Mouse (Mus musculus) heart, embryonic 12.5 days (tissue): ENCODE results near the gene Tmem176a. TPM values are rescaled to one million over a fixed set of nuclear protein-coding genes. Genes with fewer than 3 reads are reported as not detected.
"Not testable (repeated sequence)": the region's sequence is repeated elsewhere in the genome, so short reads cannot be mapped to it uniquely, and the experiment has no call there.

Experiments
- ATAC-seq: fragments of 200-750 bp; cut with Nextera tagmentation; 2 replicates; pipeline ENCODE4 v1.8.0; 2017; ENCODE audit warnings: moderate TSS enrichment, moderate library complexity; ENCODE audit not compliant: insufficient number of reproducible peaks, low FRiP score
- H3K27ac ChIP-seq: fragments of 300-500 bp; sonication (generic); 2 replicates; pipeline ENCODE4 v1.5.1; 2016; ENCODE audit warnings: mild to moderate bottlenecking, moderate library complexity; ENCODE audit not compliant: poor library complexity, severe bottlenecking
- H3K27me3 ChIP-seq: fragments of 300-500 bp; sonication (generic); replicated peaks from 2 replicates; pipeline ENCODE4 v1.6.1; 2016; ENCODE audit warnings: mild to moderate bottlenecking, moderate library complexity
- H3K36me3 ChIP-seq: fragments of 300-500 bp; sonication (generic); 2 replicates; pipeline ENCODE4 v1.6.1; 2016; ENCODE audit warnings: mild to moderate bottlenecking, moderate library complexity
- H3K4me1 ChIP-seq: fragments of 300-500 bp; sonication (generic); replicated peaks from 2 replicates; pipeline ENCODE4 v1.6.1; 2016; ENCODE audit warnings: mild to moderate bottlenecking
- H3K4me2 ChIP-seq: fragments of 300-500 bp; sonication (generic); 2 replicates; pipeline ENCODE4 v1.6.1; 2016; ENCODE audit warnings: mild to moderate bottlenecking, moderate library complexity
- H3K4me3 ChIP-seq: fragments of 300-500 bp; sonication (generic); 2 replicates; pipeline ENCODE4 v1.5.1; 2016; ENCODE audit warnings: mild to moderate bottlenecking
- H3K9ac ChIP-seq: fragments of 300-500 bp; sonication (generic); 2 replicates; pipeline ENCODE4 v1.6.1; 2016; ENCODE audit warnings: mild to moderate bottlenecking, moderate library complexity
- H3K9me3 ChIP-seq: fragments of 300-500 bp; sonication (generic); replicated peaks from 2 replicates; pipeline ENCODE4 v1.6.1; 2016; ENCODE audit warnings: mild to moderate bottlenecking, moderate library complexity
- WGBS: fragments of 180-500 bp; shearing (Covaris S2); methylation state at CpG from one replicate; pipeline ENCODE4 v1.1.7; 2016; 5-methylcytosine and 5-hydroxymethylcytosine counted together
- polyA plus RNA-seq: library from polyadenylated mRNA; unstranded; fragments of >200 nt; fragmentation: Nextera tagmentation; extraction: Ambion mirVana; gene quantifications from 2 replicates; pipeline ENCODE4 v1.2.1, GENCODE M21; 2016

Gene Tmem176a
- polyA plus RNA-seq, 1 experiment from 2014 or later = 80.3 TPM

DNA sequence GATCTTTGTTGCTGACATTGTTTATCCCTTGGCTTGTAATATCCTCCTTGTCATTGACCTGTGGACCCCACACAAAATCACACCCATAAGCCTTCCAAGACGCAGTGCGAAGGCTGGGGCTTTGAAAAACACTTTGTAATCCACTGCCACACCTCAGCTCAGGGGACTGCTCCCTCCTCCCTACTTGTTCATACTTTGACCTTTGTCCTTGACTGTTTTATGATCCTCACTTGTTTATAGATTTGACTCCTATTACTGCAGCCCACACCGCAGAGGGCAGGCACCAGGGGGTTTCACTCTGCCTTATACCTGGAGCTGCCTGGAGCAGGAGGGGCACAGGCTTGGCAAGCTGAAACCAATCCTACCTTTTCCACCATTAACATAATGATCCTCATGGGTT, 24.0 kb downstream of the Tmem176a start:
- ATAC-seq = no peak
- Histone ChIP-seq H3K36me3 (no peaks in the 10 kb centered on the region), H3K4me1 (peaks cover 5% of the 10 kb centered on the region; the same call in 1 of the 2 replicates), H3K9ac (no peak overlapping the region), H3K4me3 (no peak overlapping the region), H3K27ac (no peak overlapping the region), H3K9me3 (no peaks in the 10 kb centered on the region), H3K27me3 (no peaks in the 10 kb centered on the region), H3K4me2 (no peak overlapping the region)
- 71% methylated on average over 3 of the region's 3 CpGs for WGBS

- Histone ChIP-seq H3K4me1 (peaks cover 4% of the 10 kb centered on the region; the same call in 1 of the 2 replicates), H3K27me3 (no peaks in the 10 kb centered on the region), H3K9ac (no peak overlapping the region), H3K9me3 (no peaks in the 10 kb centered on the region), H3K4me3 (no peak overlapping the region), H3K4me2 (no peak overlapping the region), H3K36me3 (no peaks in the 10 kb centered on the region), H3K27ac (no peak overlapping the region)
- WGBS = 83% methylated on average over 1 of the region's 1 CpGs
- no peak for ATAC-seq
These were observed 24.5 kb downstream of the Tmem176a start for GRCm38 (mm10) chr6:48865152-48865745.

- H3K9ac ChIP-seq, H3K4me2 ChIP-seq, H3K36me3 ChIP-seq, ATAC-seq, H3K27ac ChIP-seq, H3K27me3 ChIP-seq, H3K4me3 ChIP-seq, H3K9me3 ChIP-seq, H3K4me1 ChIP-seq: not testable (repeated sequence)
- WGBS = 25% methylated on average over 1 of the region's 1 CpGs
These were observed 25.7 kb downstream of the Tmem176a start for GRCm38 (mm10) chr6:48866355-48866950.

- Histone ChIP-seq H3K27me3 (no peaks in the 10 kb centered on the region), H3K9ac (no peak overlapping the region), H3K9me3 (no peaks in the 10 kb centered on the region), H3K4me1 (no peaks in the 10 kb centered on the region; the same call in 1 of the 2 replicates), H3K4me3 (no peak overlapping the region), H3K36me3 (no peaks in the 10 kb centered on the region), H3K4me2 (no peak overlapping the region), H3K27ac (no peak overlapping the region)
- WGBS = 57% methylated on average over 4 of the region's 4 CpGs
- no peak for ATAC-seq
These were observed 26.4 kb downstream of the Tmem176a start for GRCm38 (mm10) chr6:48867158-48867557.

GRCm38 (mm10) chr6:48869774-48870173, 29.1 kb downstream of the Tmem176a start:
- no peak overlapping the region for H3K9ac ChIP-seq
- H3K27ac ChIP-seq = no peak overlapping the region
- H3K27me3 ChIP-seq = no peaks in the 10 kb centered on the region
- H3K36me3 ChIP-seq = no peaks in the 10 kb centered on the region
- H3K4me3 ChIP-seq = no peak overlapping the region
- no peak overlapping the region for H3K4me2 ChIP-seq
- ATAC-seq = no peak
- no peaks in the 10 kb centered on the region for H3K9me3 ChIP-seq
- no peaks in the 10 kb centered on the region for H3K4me1 ChIP-seq
- 58% methylated on average over 2 of the region's 2 CpGs for WGBS

DNA sequence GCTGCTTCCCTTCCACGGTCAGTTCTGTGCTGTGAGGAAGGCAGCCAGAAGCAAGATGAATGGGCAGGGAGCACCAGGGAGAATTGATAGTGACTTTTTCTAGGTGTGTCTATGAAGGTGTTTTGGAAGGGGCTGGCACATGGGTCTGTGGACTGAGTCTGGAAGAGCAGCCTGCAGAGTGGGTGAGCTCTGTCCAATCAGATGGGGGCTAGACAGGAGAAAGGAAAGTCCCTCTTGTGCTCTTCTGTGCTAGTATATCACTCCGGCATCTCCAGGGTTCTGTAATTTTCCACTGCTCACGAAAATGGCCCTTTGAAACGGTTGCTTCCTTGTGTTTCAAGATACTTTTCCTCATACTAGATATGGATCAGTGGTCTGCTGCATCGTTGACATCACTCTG, 31.9 kb downstream of the Tmem176a start, which contains the start of gene Aoc1:
TSS of gene Aoc1 (plus strand) at position 301 of the 400 bp plus-strand sequence.
- Histone ChIP-seq H3K4me2 (no peak within 1 kb of the TSS), H3K27ac (no peak within 1 kb of the TSS), H3K36me3 (no peaks in the 10 kb centered on the region), H3K4me1 (no peaks in the 10 kb centered on the region), H3K9ac (no peak within 1 kb of the TSS), H3K27me3 (no peaks in the 10 kb centered on the region), H3K9me3 (no peaks in the 10 kb centered on the region), H3K4me3 (no peak within 1 kb of the TSS)
- WGBS = 67% methylated on average over 5 of the region's 5 CpGs
- no peak for ATAC-seq

DNA sequence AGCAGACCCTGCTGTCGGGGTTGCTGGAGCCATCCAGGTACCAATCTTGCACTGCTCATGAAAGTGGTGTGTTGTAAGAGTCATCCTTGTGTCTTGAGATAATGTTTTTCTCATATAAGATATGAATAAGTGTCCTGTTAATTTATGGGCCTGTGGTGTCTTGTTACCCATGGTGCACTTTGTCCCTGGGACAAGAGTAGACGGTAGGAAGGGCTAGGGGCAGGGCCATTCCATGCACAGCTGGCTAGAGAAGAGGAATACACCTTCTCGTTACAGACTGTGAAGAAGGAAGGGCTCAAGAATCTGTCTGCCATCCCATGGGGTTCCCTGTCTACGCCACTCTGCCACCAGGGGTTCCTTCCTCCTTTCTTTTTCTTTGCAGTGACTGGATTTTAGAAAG, 33.9 kb downstream of the Tmem176a start:
- Histone ChIP-seq H3K27me3 (no peaks in the 10 kb centered on the region), H3K9me3 (no peaks in the 10 kb centered on the region), H3K4me1 (no peaks in the 10 kb centered on the region), H3K4me3 (no peak overlapping the region), H3K36me3 (no peaks in the 10 kb centered on the region), H3K27ac (no peak overlapping the region), H3K4me2 (no peak overlapping the region), H3K9ac (no peak overlapping the region)
- 68% methylated on average over 4 of the region's 4 CpGs for WGBS
- no peak for ATAC-seq

DNA sequence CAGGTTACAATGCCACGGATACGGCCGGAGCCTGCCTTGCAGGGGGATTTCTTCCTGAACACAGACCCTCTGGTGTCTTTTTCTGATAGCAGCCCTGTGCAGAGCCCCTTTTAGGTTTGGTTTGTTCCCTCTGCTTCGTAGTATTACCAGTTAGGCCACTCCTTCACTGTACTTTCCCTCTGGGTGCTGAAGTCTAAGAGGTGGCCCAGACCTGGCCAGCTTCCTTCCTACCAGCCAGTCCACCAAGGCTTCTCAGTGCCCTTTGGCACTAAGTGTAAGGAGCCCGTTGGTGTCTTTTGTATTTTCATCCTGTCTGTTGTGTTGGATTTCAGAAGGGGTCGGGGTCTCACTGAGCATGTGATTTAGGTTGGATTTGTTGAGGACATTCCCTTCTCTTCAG, 34.8 kb downstream of the Tmem176a start:
- Histone ChIP-seq H3K27me3 (no peaks in the 10 kb centered on the region), H3K27ac (no peak overlapping the region), H3K4me2 (no peak overlapping the region), H3K9me3 (no peaks in the 10 kb centered on the region), H3K4me3 (no peak overlapping the region), H3K36me3 (no peaks in the 10 kb centered on the region), H3K9ac (no peak overlapping the region), H3K4me1 (no peaks in the 10 kb centered on the region)
- ATAC-seq = no peak
- WGBS = 69% methylated on average over 6 of the region's 6 CpGs

GRCm38 (mm10) chr6:48876510-48877135, 35.9 kb downstream of the Tmem176a start:
- Histone ChIP-seq H3K4me3 (no peak overlapping the region), H3K9me3 (no peaks in the 10 kb centered on the region), H3K4me1 (no peaks in the 10 kb centered on the region), H3K36me3 (no peaks in the 10 kb centered on the region), H3K27ac (no peak overlapping the region), H3K9ac (no peak overlapping the region), H3K27me3 (no peaks in the 10 kb centered on the region), H3K4me2 (no peak overlapping the region)
- 77% methylated on average over 5 of the region's 5 CpGs for WGBS
- no peak for ATAC-seq

DNA sequence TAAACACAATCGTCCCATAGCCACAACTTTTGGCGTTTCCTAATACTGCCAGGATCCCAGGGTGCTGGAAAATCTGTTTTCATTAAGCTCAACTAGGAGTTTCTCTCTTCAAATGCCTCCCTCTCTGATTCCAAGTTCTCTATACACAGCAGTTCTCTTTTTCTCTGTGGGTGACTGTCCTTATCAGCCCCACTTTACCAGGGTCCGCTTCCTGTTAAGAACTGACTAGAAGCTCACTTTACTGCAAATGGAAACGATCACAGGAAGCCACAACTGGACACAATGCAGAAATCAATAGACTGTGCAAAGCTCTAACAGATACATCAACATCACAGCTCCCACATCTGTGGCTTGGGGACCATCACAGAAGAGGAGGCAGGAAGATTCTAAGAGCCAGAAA, 53.5 kb downstream of the Tmem176a start:
- no peak overlapping the region for H3K27ac ChIP-seq
- no peaks in the 10 kb centered on the region for H3K36me3 ChIP-seq
- H3K4me3 ChIP-seq = no peak overlapping the region
- no peaks in the 10 kb centered on the region; the same call in 1 of the 2 replicates for H3K9me3 ChIP-seq
- H3K4me2 ChIP-seq = no peak overlapping the region
- WGBS = 40% methylated on average over 4 of the region's 4 CpGs
- H3K4me1 ChIP-seq = peaks cover 4% of the 10 kb centered on the region
- H3K27me3 ChIP-seq = no peaks in the 10 kb centered on the region
- H3K9ac ChIP-seq = no peak overlapping the region
- no peak for ATAC-seq

DNA sequence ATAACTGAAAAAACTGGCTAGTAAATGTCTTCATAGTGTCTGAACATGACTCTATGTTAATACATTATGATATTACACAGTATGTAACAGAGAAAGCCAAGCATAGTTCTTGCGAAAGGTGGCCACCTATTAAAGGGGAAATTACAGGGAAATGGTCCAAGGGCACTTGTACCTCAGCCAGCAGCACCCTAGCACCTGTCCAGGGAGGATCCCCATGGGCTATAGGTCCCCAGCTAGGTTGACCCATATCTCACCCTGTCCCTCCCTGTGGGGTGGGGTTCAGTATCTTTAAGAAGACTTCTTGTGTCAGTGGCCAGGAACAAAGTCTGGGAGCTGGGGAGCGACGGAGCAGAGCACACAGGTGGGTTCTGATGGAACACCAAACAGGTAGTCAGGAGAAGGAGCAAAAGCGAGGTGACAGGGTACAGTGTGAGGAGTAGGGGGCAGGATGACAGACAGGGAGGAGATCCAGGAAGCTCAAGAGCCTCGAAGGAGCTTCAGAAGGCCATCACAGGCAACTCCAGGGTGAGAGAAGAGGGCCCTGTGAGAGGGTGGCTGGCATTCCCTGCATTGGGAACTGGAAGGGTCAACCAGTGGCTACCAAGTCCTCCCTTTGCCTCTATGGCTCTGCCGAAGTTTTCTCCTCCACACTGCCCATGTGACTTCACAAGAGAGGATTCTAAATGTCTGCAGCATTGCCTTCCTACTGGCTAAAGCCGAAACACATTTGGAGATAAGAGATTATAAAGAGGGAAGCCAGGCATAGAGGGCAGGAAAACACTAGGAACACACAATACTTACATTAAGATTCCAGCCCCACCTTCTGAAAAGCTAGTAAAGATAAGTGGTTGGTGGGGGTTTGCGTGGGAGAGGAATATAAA, 54.5 kb downstream of the Tmem176a start:
- 65% methylated on average over 8 of the region's 8 CpGs for WGBS
- H3K9ac ChIP-seq = no peak overlapping the region
- no peaks in the 10 kb centered on the region for H3K36me3 ChIP-seq
- no peak overlapping the region for H3K27ac ChIP-seq
- H3K4me3 ChIP-seq = no peak overlapping the region
- no peak for ATAC-seq
- H3K27me3 ChIP-seq = no peaks in the 10 kb centered on the region
- no peaks in the 10 kb centered on the region; the same call in 1 of the 2 replicates for H3K9me3 ChIP-seq
- H3K4me1 ChIP-seq = peaks cover 4% of the 10 kb centered on the region
- no peak overlapping the region for H3K4me2 ChIP-seq
